Mouse (Mus musculus) E14TG2a.4 (cell line): ENCODE results near the gene Vmn1r14.
"Not testable (repeated sequence)": the region's sequence is repeated elsewhere in the genome, so short reads cannot be mapped to it uniquely, and the experiment has no call there.

ENCODE experiments used
- H3K27me3 ChIP-seq: 2 replicates; pipeline ENCODE4 v1.6.1; 2014; ENCODE audit warnings: low read length, control low read depth; ENCODE audit not compliant: insufficient read depth
- H3K36me3 ChIP-seq: 2 replicates; pipeline ENCODE4 v1.6.1; 2014; ENCODE audit warnings: low read length, control low read depth; ENCODE audit not compliant: insufficient read depth
- H3K4me1 ChIP-seq: replicated peaks from 2 replicates; pipeline ENCODE4 v1.6.1; 2014; ENCODE audit warnings: low read depth, low read length, control low read depth
- H3K4me3 ChIP-seq: replicated peaks from 2 replicates; pipeline ENCODE4 v1.5.1; 2014; ENCODE audit warnings: mild to moderate bottlenecking, low read length
- H3K9me3 ChIP-seq: 2 replicates; pipeline ENCODE4 v1.6.1; 2014; ENCODE audit warnings: low read length, control low read depth
- CTCF ChIP-seq: conservative IDR thresholded peaks from 2 replicates; pipeline ENCODE4 v1.5.1; 2014; ENCODE audit warnings: low read length
- NANOG ChIP-seq: IDR thresholded peaks from 2 replicates; pipeline ENCODE4 v1.6.1; 2014; ENCODE audit warnings: borderline replicate concordance, low read length, mixed read lengths
- POU5F1 ChIP-seq: IDR thresholded peaks from 2 replicates; pipeline ENCODE4 v1.6.1; 2014; ENCODE audit warnings: low read length, borderline replicate concordance

The Vmn1r14 gene

GRCm38 (mm10) chr6:57231386-57231785 lies at the start of gene Vmn1r14:
Vmn1r14 (plus strand) TSS chr6:57231686.
- TF ChIP-seq POU5F1 = no peak
- TF ChIP-seq NANOG = no peak
- no peak for TF ChIP-seq CTCF
- no peak within 1 kb of the TSS for H3K4me3 ChIP-seq
- H3K36me3 ChIP-seq = no peaks in the 10 kb centered on the region
- H3K9me3 ChIP-seq = peaks cover 12% of the 10 kb centered on the region
- H3K4me1 ChIP-seq = no peaks in the 10 kb centered on the region
- no peaks in the 10 kb centered on the region for H3K27me3 ChIP-seq

- H3K27me3 ChIP-seq, H3K36me3 ChIP-seq, H3K9me3 ChIP-seq, H3K4me3 ChIP-seq, H3K4me1 ChIP-seq: not testable (repeated sequence)
These were observed 41.5 kb upstream of the Vmn1r14 start for GRCm38 (mm10) chr6:57190016-57190415.

GRCm38 (mm10) chr6:57202990-57203389 lies 28.5 kb upstream of the Vmn1r14 start, which contains the start of gene Vmn1r13:
Vmn1r13 (plus strand) TSS chr6:57203290.
- not testable (repeated sequence) for H3K4me3 ChIP-seq, H3K4me1 ChIP-seq, H3K27me3 ChIP-seq, H3K36me3 ChIP-seq, H3K9me3 ChIP-seq

GRCm38 (mm10) chr6:57257652-57258051 lies 26.2 kb downstream of the Vmn1r14 start, which contains the start of gene Vmn1r15:
Vmn1r15 (plus strand) TSS chr6:57257952.
- Histone ChIP-seq H3K27me3 (no peaks in the 10 kb centered on the region), H3K4me3 (no peak within 1 kb of the TSS), H3K9me3 (no peaks in the 10 kb centered on the region), H3K4me1 (no peaks in the 10 kb centered on the region), H3K36me3 (no peaks in the 10 kb centered on the region)
- TF ChIP-seq NANOG (no peak), POU5F1 (no peak), CTCF (no peak)

GRCm38 (mm10) chr6:57260990-57261389 lies 29.5 kb downstream of the Vmn1r14 start:
- TF ChIP-seq NANOG (no peak), CTCF (no peak), POU5F1 (no peak)
- Histone ChIP-seq H3K27me3 (no peaks in the 10 kb centered on the region), H3K9me3 (no peaks in the 10 kb centered on the region), H3K4me1 (no peaks in the 10 kb centered on the region), H3K36me3 (no peaks in the 10 kb centered on the region), H3K4me3 (no peak overlapping the region)

- Histone ChIP-seq H3K4me1 (no peaks in the 10 kb centered on the region), H3K27me3 (no peaks in the 10 kb centered on the region), H3K4me3 (no peak overlapping the region), H3K36me3 (no peaks in the 10 kb centered on the region), H3K9me3 (no peaks in the 10 kb centered on the region)
- TF ChIP-seq NANOG = no peak
- no peak for TF ChIP-seq POU5F1
- TF ChIP-seq CTCF = no peak
These were observed 40.4 kb downstream of the Vmn1r14 start for GRCm38 (mm10) chr6:57271881-57272280.

- Histone ChIP-seq H3K4me1 (no peaks in the 10 kb centered on the region), H3K27me3 (no peaks in the 10 kb centered on the region), H3K4me3 (no peak overlapping the region), H3K9me3 (no peaks in the 10 kb centered on the region), H3K36me3 (no peaks in the 10 kb centered on the region)
- TF ChIP-seq POU5F1 (no peak), CTCF (no peak), NANOG (no peak)
These were observed 41.0 kb downstream of the Vmn1r14 start for GRCm38 (mm10) chr6:57272517-57272916.

- no peak for TF ChIP-seq POU5F1
- no peak for TF ChIP-seq CTCF
- TF ChIP-seq NANOG = no peak
- H3K4me3 ChIP-seq = no peak overlapping the region
- no peaks in the 10 kb centered on the region for H3K4me1 ChIP-seq
These were observed 47.5 kb downstream of the Vmn1r14 start for GRCm38 (mm10) chr6:57278952-57279351.

More at GRCm38 (mm10) chr6:57278952-57279351, 47.5 kb downstream of the Vmn1r14 start:
- H3K27me3 ChIP-seq = no peaks in the 10 kb centered on the region
- peaks cover 24% of the 10 kb centered on the region for H3K9me3 ChIP-seq
- H3K36me3 ChIP-seq = no peaks in the 10 kb centered on the region
